Mouse (Mus musculus) lung, postnatal 10 days (tissue): ENCODE data around the gene Slc2a1.

Experiments used
- DNase-seq: peaks from one replicate; pipeline ENCODE4 v3.0.0; 2021

The Slc2a1 gene

DNA sequence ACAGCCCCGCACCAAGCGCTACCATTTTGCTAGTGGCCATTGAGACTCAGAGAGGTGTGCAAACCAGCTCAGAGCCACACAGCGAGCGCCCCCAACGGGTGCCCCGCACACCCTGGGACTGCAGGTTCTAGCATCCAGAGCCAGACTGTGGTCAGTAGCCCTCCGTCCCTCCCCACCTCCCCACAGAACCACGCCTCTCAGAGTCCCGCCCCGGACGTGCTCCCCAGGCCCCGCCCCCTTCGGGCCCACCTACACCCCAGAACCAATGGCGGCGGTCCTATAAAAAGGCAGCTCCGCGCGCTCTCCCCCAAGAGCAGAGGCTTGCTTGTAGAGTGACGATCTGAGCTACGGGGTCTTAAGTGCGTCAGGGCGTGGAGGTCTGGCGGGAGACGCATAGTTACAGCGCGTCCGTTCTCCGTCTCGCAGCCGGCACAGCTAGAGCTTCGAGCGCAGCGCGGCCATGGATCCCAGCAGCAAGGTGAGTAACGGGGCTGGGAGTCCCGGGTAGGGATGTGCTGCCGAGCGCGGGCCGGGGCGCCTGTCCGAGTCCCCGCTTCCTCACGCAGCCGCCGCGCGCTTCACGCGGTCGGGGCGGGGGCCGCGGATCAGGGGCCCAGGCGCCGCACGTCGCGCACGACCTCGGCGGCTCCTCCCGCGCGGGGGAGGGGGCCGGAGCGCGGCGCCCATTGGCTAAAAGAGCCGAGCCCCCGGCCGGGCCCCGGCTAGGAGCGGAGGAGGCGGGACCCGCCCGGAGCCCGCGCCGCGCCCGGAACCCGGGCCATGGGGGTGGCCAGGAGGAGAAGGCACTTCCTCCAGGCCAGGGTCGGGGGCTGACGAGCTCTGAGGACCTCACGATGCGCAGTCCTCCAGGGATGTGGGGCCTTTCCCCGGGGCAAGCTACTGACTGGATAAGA lies at the start of gene Slc2a1:
Gene Slc2a1, plus strand, starts transcription at position 217 of the 914 bp plus-strand sequence.
- peak; percentile 92 for DNase-seq

DNA sequence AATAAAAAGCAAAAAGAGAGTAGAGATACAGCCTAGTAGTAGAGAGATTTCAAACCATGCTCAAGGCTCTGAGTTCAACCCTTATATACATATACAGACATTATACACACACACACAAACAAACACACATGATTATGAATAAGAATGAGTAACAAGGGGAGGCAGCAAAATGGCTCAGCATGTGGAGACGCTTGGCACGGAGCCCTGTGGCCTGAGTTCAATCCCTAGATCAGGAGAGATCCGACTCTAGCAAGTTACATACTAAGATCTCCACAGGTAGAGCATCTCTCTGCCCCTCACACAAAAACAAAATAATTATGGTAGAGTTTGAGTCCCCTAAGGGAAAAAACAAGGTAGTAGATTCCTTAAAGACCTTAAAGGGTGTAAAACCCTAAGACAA lies 41.7 kb upstream of the Slc2a1 start:
- DNase-seq: no peak

DNA sequence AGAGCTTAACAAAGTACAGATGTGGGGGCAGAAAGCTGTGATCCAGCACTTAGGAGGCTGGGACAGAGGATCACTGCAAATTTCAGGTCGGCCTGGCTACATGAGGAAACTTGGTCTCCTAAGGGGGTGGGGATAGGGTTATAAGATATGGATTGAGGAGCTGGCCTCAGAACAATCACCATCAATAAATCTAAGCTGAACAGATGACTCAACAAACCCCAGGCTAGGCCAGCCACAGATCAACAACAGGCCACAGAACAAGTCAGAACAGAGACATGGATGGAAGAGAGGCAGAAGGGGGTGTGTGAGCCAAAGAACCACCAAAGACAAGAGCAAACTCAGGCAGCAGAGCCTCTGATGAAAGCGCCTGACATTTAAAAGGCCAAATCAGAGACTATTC lies 41.3 kb upstream of the Slc2a1 start:
- no peak for DNase-seq

DNA sequence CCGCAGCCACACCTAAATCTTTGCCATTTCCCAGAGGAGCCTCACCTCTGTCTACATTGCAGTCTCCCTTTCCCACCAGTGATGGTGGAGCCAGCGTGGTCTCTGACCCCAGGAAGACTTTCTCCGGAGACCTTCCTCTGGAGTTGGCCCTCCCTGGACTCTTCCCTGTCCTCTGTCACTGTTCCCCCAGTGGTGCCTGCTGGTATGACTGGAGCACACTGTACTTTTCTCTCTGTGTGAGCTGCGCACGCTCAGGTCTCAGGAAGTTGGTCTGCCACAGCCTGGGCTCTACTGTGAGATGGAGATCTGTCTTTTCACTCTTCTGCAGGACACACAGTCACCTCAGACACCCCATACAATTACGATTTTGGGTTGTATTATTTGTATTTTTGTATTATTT lies 39.6 kb upstream of the Slc2a1 start:
- DNase-seq: peak; percentile 16

DNA sequence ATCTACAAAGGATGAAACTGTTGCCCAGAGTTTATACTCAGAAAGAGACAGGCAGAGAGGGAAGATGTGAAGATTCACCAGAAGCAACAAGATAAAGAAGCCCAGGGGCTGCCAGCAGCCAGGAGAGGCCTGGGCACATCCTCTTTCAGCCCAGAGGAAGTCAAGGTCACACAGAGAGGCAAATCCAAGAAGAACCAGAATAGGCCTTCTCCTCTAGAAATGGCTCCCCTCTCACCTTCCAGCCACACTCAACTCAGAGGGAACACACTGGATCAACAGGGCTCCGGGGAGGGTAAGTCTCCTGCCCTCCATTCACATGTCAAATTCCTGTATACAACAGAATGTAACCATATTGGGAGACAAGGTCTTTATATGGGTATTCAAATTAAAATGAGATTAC lies 38.3 kb upstream of the Slc2a1 start:
- no peak for DNase-seq

DNA sequence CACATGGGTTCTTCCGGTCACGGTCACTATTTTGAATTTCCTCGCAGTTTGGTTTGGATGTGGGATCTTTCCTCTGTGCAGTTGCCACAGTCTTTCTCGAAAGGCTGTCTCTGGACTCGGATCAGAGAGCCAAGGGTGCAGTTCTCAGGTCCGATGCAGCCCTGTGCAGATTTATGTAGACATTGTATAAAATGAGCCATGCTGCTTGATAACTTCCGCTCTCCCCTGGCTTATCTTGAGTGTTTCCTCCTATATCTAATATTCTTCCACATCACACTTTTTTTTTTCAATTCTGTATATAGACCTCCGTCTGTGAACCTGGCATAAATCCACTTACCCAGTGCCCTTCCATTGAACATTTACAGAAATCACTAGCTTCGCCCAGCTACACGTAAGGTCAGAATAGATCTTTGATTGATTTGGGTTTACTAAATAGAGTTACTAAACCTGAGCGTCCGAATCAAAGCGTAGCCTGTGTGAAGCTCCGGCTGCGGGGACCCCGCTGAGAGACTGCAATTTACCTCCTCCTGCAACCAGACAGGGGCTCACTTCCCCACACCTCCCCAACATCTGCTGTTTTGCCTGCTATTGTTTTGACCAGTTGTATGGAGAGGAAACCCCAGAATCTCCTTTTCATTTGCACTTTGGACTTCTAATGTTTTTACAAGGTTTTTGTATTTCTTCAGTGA lies 37.4 kb upstream of the Slc2a1 start:
- no peak for DNase-seq

DNA sequence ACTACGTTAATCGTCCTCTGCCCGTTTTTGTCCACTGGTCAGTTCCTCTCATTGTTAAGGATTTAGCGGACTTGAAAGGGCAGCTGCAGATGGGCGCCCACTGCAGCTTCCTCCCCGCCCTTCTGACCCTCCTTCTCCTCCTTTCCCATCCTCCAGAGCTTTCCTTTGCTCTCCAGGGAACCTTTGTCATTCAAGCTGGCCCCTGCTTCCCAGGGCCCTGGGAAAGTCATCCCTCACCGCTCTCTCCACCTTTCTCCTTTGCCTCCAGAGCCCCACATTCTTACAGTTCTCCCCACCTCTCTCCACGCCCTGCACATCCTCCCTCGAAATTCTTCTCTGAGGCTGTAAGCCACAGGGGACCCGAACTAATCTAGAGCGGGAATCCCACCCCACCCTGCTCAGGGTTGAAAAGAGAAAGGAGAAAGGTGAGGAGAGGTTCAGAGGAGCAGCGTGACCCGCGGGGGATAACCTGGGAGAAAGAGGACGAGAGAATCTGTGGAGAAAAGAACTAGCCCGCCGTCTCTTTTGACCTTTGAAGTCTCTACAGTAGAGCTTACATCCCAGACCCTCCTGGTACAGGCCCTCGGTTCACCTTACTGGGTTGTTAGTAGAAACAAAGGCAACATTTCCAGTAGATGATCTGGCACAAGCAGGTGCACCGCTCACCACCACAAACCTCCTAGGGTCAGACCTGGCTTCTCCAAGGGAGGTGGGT lies 36.7 kb upstream of the Slc2a1 start:
- DNase-seq: no peak

DNA sequence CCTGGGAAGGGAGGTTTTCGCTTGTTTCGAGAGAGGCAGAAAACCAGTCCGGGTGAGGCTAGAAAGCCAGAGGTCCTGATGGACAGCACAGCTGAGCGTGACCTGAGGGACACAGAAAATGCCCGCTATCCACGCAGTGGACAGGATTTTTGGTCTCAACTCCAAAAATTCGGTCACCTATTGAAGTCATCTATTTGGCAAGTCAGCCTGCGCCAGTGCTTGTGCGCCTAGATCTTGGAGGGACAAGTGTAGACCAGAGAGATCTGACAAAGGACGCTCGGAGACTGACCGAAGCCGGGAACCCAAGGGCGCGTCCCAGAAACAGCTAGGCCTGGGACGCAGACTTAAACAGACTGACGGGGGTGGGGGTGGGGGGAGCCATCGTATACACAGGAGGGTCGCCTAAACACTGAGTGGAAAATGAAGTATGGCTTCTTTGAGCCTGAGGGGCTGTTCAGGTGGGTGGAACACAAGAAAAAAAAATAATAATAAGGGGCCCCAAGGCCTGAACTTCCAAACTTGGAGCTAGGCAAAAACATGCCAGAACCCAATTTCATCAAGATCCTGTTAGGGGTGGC lies 36.1 kb upstream of the Slc2a1 start:
- no peak for DNase-seq

DNA sequence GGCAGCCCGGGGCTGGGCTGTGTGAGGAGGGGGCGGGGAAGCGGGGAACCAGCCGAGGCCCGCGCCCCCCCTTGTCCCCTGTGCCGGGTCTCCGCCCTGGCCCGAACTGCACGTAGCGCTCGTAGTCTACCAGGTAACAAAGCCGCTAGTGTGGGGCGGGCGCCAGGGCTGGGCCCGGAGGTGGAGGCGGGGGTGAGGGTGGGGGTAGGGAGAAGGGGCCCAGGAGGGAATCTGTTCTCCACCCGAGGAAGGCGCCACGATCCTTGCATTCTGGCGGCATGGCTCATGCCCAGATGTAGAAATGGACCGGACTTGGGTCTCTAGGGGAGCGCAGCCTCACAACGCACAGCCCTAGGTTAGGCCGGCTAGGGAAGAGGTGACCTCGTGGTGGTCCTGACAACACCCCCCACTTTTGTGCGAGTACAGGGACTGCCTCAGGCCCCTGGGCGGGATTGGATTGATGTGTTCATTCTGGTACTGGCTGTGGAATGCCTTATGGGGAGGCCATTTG lies 35.5 kb upstream of the Slc2a1 start:
- DNase-seq: no peak

DNA sequence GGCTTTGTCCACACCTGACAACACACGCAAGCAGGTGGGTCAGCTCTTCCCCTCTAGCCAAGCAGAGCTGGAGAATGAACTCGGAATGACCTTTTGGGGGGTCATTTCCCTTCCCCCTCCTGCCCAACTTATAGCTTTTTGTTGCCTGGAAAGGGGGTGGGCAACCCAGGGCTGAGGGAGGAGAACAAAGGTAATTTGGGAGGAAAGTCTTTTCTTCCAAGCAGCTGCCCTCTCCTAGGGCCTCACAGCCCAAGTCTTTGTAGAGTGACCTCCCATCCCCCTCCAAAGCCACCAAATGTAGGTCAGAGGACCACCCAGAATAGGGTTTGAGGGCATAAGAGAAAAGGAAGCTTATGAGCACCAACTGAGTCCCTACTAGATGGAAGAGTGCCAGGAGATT lies 34.9 kb upstream of the Slc2a1 start:
- no peak for DNase-seq

DNA sequence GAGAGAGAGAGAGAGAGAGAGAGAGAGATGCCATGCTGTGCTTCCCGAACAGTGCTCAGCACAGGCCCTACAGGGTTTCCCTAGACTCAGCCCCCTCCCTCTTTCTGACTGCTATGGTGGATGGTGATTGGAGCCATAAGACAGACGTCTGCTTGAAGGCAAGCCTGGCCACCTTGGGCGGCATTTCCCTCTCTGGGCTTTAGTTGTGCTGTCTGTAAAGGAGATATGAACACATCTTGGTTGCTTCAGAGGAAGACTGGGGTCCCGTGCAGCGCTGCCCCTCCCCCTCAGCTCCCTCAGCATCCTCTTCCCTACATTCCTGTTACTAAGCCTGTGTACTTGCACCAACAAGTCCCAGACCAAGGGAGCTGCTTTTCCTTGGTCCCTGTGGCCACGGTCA lies 33.9 kb upstream of the Slc2a1 start:
- no peak for DNase-seq

DNA sequence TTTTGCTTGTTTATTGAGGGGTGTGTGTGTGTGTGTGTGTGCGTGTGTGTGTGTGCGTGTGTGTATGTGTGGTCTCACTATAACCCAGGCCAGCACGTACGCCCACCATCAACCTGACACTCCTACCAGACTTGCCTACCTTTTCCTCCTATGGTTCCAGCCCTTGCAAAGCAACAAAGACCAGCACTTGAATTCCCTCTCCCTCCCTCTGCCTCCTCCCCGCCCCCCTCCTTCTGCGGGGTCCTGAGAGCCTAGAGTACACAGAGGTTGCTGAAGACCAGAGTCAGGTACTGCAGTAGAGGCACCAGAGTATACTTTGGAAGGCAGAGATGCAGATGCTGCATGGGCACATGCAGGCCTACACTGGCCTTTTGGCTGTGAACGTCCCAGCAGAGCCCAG lies 33.2 kb upstream of the Slc2a1 start:
- DNase-seq: no peak

DNA sequence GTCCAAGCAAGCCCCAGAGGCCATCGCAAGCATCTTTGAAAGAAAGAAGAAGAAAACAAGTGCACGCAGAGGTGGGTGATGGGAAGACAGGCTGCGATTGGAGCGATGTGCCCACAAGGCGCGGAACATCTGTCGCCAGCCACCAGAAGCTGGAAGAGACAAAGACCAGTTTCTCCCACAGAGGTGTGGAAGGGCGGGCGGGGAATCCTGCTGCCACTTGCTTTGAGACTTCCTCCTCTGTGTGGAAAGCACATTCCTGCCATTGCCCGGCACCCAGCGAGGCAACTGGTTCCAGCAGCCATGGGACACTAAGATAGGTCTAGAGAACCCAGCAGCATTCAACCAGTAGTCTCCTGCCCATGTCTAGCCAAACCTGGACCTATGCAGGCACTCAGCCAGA lies 32.2 kb upstream of the Slc2a1 start:
- no peak for DNase-seq

DNA sequence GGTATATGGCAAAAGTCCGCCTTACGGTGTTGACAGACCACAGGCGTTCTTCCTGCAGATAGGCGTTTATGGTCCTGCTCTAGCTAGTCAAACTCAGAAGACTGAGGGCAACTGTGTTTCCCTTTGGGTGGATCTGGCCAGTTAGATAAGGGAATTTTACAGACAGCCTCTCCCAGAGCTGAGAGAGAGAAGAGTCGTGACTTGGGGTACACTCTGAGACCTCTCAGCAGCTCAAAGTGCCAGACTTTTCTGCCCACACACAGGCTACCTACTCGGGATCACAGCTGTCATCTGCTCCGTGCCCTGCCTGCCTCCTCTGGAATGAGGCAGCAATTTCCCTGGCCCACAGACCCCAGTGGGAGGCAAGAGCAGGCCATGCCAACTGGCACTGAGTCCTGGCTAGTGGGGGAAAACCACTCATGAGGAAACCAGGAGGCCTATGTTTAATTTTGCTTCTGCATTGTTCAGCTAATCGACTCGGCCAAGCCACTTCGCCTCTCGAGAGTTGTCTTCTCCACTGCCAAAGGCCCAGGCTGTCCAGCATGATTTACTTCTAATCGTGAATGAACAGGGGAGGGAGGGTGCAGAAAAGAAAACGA lies 31.3 kb upstream of the Slc2a1 start:
- peak; percentile 19 for DNase-seq

DNA sequence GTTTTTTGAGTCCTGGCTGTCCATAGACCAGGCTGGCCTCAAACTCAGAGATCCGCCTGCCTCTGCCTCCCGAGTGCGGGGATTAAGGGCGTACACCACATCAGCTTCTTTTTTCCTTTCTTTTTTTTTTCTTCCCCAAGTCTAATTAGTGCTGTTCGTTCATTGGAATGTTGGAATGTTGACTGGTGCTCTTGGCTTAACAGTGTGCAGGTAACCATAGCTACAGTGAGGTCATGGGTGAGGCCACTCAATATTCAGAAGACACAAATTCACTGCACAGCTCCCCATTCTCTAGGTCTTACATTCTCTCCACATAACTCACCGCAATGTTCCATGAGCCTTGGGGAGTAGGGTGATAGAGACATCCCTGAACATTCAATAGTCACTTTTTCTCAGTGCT lies 28.6 kb upstream of the Slc2a1 start:
- DNase-seq: no peak

DNA sequence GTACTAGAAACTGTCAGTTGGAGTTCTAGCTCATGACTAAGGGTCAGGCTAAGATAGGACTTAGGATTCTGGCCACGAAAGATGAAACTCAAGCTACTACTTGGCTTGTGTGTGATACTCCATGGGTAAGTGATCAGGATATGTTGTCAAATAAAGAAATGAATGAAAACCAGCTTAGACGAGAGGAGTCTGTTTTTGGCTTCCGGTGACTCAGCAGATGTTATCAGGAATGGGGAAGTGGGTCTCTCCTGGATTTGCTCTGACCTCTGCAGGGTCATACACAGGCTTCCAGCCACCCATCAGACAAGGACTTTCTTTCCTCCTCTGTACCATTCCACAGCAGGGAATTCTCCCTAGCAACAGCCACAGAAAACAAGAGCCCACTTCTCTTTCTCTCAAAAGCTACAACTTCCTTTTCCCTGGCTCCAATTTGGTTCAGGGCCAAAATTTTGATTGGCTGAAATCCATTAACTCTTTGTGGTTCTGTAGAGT lies 25.7 kb upstream of the Slc2a1 start:
- peak; percentile 20 for DNase-seq

DNA sequence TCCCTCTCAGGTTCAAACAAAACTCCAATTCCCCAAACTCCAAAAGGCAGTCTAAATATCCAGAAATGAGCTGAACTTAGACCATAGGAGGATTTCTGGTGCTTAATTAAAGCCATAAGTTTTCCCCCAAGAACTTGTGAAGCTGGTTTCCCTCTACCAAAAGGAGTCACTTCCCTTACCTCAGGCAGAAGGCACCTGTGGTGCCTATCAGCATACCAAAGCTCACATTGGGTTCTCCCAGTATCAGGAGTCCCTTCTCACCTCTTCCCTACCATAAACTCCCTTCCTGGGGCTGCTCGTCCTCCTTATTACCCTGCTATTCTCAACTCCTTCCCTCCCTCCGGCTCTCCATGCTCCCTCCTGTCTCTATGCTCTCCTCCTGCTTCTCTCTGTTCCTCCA lies 20.1 kb upstream of the Slc2a1 start:
- no peak for DNase-seq

DNA sequence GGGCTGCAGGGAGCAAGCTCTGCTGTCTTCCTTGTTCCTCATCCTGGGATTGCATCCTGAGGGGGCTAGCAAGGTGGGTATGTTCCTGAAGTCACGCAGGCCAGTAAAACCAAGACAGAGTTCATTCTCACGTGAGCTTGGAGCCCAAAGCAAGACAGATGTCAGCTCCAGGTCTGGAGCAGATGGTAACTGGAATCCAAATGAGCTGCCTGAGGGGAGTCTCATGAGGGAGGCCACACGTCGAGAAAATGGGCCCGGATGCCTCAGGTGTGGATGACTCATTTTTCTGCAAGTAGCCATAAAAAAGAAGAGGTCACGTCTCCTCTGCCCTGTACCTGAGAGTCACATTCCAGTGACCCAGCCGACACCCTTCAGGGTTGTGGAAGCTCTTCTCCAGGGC lies 14.6 kb upstream of the Slc2a1 start:
- no peak for DNase-seq

DNA sequence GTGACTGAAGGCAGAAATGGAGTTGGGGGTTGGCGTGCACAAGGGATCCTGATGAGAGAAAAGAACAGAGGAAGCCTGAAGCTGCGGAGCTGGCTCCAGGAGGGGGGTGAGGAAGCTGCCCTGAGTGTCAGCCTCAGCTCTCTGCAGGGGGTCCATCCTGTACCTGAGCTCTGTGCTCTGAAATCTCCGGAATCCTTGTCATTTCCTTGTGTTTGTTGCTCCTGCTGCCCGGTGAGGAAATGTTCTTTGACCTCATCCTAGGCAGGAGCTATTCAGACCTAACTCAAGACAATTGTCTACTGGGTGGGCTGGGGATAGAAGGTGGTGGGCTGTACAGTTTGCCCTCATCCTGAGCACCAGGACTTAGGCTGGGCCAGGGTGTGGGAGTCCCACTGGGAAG lies 13.5 kb upstream of the Slc2a1 start:
- DNase-seq: no peak

DNA sequence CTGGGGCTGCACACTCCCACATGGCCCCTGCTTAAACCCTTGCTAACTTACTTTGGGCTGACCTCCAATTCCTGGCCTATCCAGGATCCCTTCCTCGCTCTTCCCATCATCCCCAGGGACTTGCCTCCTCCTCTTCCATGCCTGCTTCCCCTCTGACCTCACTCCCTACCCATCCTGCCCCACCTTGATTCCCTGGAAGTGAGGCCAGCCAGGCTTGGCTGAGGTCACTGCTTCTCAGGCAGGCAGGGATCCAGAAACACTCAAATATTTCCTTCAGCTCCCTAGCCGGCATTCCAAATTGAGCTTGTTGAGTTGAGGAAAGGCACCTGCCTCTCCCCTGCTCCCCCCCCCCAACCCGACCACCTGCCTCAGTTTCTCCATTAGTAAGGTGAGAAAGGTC lies 12.1 kb upstream of the Slc2a1 start:
- no peak for DNase-seq

DNA sequence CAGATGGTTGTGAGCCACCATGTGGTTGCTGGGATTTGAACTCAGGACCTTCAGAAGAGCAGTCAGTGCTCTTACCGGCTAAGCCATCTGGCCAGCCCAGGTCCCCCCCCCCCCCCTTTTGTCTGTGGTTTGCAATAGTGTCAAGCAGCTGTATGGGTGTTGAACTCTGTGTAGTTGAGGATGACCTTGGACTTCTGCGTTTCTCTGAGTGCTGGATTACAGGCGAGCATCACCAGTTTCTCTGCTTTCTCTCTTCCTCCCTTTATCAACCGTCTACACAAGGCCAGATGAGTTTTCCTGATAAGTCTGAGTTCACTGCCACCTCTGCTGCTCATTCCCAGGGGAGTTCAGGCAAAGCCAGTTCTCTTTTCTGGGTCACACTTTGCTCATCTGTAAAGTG lies 11.1 kb upstream of the Slc2a1 start:
- DNase-seq: no peak
